Mouse (Mus musculus): ENCODE results near the gene Sltm. TPM values are rescaled to one million over a fixed set of nuclear protein-coding genes. Genes with fewer than 3 reads are reported as not detected.
A peak's percentile ranks its signal among the peaks of the same experiment; 100 is the strongest.

Sltm gene
- polyA plus RNA-seq, 1 experiment: 92.0 TPM

GRCm38 (mm10) chr9:70503626-70504041, 38.9 kb upstream of the Sltm start, which contains the start of gene Rnf111:
Gene Rnf111, minus strand, starts transcription at chr9:70503725.
- peak; percentile 95 for TF ChIP-seq POLR2A (IDR thresholded peaks at IDR 0.05; ENCODE audit: insufficient read depth, low read length)
- TF ChIP-seq EP300 (IDR thresholded peaks at IDR 0.05; ENCODE audit: insufficient read depth, low read depth, low read length): no peak
- no peaks in the 10 kb centered on the region for H3K4me1 ChIP-seq (ENCODE audit: control insufficient read depth, insufficient read depth, low read length)
- H3K36me3 ChIP-seq (ENCODE audit: control insufficient read depth, insufficient read depth, low read length, poor library complexity, severe bottlenecking): peaks cover 2% of the 10 kb centered on the region
- peak within 1 kb of the TSS; percentile 74; the same call in 1 of the 2 replicates for H3K27ac ChIP-seq (ENCODE audit: insufficient read depth, low read length)
- no peaks in the 10 kb centered on the region for H3K27me3 ChIP-seq (ENCODE audit: control insufficient read depth, insufficient read depth, low read length, poor library complexity, severe bottlenecking)
- H3K9me3 ChIP-seq (replicated peaks; ENCODE audit: control insufficient read depth, insufficient read depth, low read length, poor library complexity, severe bottlenecking): no peaks in the 10 kb centered on the region
- H3K9ac ChIP-seq (ENCODE audit: low read depth, poor library complexity, severe bottlenecking): peak within 1 kb of the TSS; percentile 98
- peak within 1 kb of the TSS; percentile 91 for H3K4me3 ChIP-seq (ENCODE audit: low read depth, low read length)

GRCm38 (mm10) chr9:70506186-70506585, 36.4 kb upstream of the Sltm start:
- no peak for TF ChIP-seq EP300 (IDR thresholded peaks at IDR 0.05; ENCODE audit: insufficient read depth, low read depth, low read length)
- no peak for TF ChIP-seq CTCF (IDR thresholded peaks at IDR 0.05; ENCODE audit: low read depth, low read length)
- TF ChIP-seq POLR2A (IDR thresholded peaks at IDR 0.05; ENCODE audit: insufficient read depth, low read length): no peak
- Histone ChIP-seq H3K9ac (ENCODE audit: low read depth, poor library complexity, severe bottlenecking) (no peak overlapping the region), H3K4me1 (ENCODE audit: control insufficient read depth, insufficient read depth, low read length) (no peaks in the 10 kb centered on the region)

DNA sequence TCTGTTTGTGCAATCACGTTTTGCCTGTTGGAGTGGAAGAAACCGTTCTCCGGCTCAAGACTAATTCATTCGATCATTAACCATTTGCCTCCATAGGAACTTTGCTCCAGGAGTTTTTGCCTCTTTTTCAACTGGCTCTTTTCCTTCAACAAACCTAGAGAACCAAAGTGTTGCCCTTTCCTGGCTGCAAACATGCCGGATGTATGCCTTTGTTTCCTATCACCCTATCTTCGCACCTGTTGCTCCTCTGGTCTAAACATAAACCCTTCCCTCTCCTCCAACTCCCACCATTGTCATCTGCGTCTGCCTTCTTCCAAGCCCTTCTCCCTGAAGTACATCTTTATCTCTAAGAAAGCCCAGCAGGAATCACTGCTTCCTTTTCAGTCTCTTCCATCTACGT, 35.8 kb upstream of the Sltm start:
- no peak for TF ChIP-seq CTCF (IDR thresholded peaks at IDR 0.05; ENCODE audit: low read depth, low read length)
- no peak for TF ChIP-seq POLR2A (IDR thresholded peaks at IDR 0.05; ENCODE audit: insufficient read depth, low read length)
- no peak for TF ChIP-seq EP300 (IDR thresholded peaks at IDR 0.05; ENCODE audit: insufficient read depth, low read depth, low read length)
- H3K4me1 ChIP-seq (ENCODE audit: control insufficient read depth, insufficient read depth, low read length): no peaks in the 10 kb centered on the region
- no peak overlapping the region for H3K4me3 ChIP-seq (ENCODE audit: low read depth, low read length)
- H3K27ac ChIP-seq (ENCODE audit: insufficient read depth, low read length): no peak overlapping the region
- H3K9ac ChIP-seq (ENCODE audit: low read depth, poor library complexity, severe bottlenecking): no peak overlapping the region
- no peaks in the 10 kb centered on the region for H3K9me3 ChIP-seq (replicated peaks; ENCODE audit: control insufficient read depth, insufficient read depth, low read length, poor library complexity, severe bottlenecking)
- H3K27me3 ChIP-seq (ENCODE audit: control insufficient read depth, insufficient read depth, low read length, poor library complexity, severe bottlenecking): no peaks in the 10 kb centered on the region
- no peaks in the 10 kb centered on the region for H3K36me3 ChIP-seq (ENCODE audit: control insufficient read depth, insufficient read depth, low read length, poor library complexity, severe bottlenecking)

More at GRCm38 (mm10) chr9:70506186-70506585, 36.4 kb upstream of the Sltm start:
- Histone ChIP-seq H3K9me3 (replicated peaks; ENCODE audit: control insufficient read depth, insufficient read depth, low read length, poor library complexity, severe bottlenecking) (no peaks in the 10 kb centered on the region), H3K27me3 (ENCODE audit: control insufficient read depth, insufficient read depth, low read length, poor library complexity, severe bottlenecking) (no peaks in the 10 kb centered on the region), H3K36me3 (ENCODE audit: control insufficient read depth, insufficient read depth, low read length, poor library complexity, severe bottlenecking) (no peaks in the 10 kb centered on the region), H3K27ac (ENCODE audit: insufficient read depth, low read length) (no peak overlapping the region), H3K4me3 (ENCODE audit: low read depth, low read length) (no peak overlapping the region)

DNA sequence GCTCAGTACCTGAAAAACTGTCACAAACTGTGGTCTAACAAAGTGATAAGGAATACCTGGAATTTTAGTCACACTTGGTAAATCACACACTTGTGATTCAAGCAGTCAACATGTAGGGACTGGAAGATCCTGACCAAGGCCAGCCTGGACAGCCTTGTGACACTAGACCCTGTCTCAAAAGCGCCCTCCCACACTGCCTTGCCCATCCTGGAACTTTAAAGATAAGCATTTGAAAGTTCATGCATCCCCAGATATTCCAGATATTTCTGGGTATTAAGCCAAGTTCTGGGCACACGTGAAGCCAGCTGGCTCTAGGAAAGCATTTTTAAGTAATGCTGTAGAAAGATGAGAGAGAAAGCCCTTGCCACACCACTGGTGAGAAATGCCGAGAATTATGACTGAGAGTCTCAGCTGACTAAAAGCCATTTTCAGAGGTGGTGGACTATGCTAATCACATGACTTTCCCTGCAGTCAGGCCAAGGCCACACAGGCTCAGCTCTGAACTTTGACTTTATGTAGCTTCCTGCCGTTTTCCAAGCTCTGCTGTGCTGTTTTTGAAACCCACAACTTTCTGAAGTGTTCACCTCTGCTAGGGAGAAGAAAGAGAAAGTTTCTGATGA, 32.5 kb upstream of the Sltm start:
- Histone ChIP-seq H3K9me3 (replicated peaks; ENCODE audit: control insufficient read depth, insufficient read depth, low read length, poor library complexity, severe bottlenecking) (no peaks in the 10 kb centered on the region), H3K27ac (ENCODE audit: insufficient read depth, low read length) (no peak overlapping the region), H3K27me3 (ENCODE audit: control insufficient read depth, insufficient read depth, low read length, poor library complexity, severe bottlenecking) (no peaks in the 10 kb centered on the region), H3K9ac (ENCODE audit: low read depth, poor library complexity, severe bottlenecking) (no peak overlapping the region), H3K36me3 (ENCODE audit: control insufficient read depth, insufficient read depth, low read length, poor library complexity, severe bottlenecking) (no peaks in the 10 kb centered on the region), H3K4me1 (ENCODE audit: control insufficient read depth, insufficient read depth, low read length) (no peaks in the 10 kb centered on the region), H3K4me3 (ENCODE audit: low read depth, low read length) (no peak overlapping the region)
- no peak for TF ChIP-seq POLR2A (IDR thresholded peaks at IDR 0.05; ENCODE audit: insufficient read depth, low read length)
- TF ChIP-seq EP300 (IDR thresholded peaks at IDR 0.05; ENCODE audit: insufficient read depth, low read depth, low read length): no peak
- TF ChIP-seq CTCF (IDR thresholded peaks at IDR 0.05; ENCODE audit: low read depth, low read length): no peak

GRCm38 (mm10) chr9:70510998-70511583, 31.5 kb upstream of the Sltm start:
- no peaks in the 10 kb centered on the region for H3K27me3 ChIP-seq (ENCODE audit: control insufficient read depth, insufficient read depth, low read length, poor library complexity, severe bottlenecking)
- no peaks in the 10 kb centered on the region for H3K4me1 ChIP-seq (ENCODE audit: control insufficient read depth, insufficient read depth, low read length)
- TF ChIP-seq POLR2A (IDR thresholded peaks at IDR 0.05; ENCODE audit: insufficient read depth, low read length): no peak
- TF ChIP-seq CTCF (IDR thresholded peaks at IDR 0.05; ENCODE audit: low read depth, low read length): no peak
- no peak for TF ChIP-seq EP300 (IDR thresholded peaks at IDR 0.05; ENCODE audit: insufficient read depth, low read depth, low read length)
- H3K9ac ChIP-seq (ENCODE audit: low read depth, poor library complexity, severe bottlenecking): no peak overlapping the region
- H3K9me3 ChIP-seq (replicated peaks; ENCODE audit: control insufficient read depth, insufficient read depth, low read length, poor library complexity, severe bottlenecking): no peaks in the 10 kb centered on the region
- no peak overlapping the region for H3K4me3 ChIP-seq (ENCODE audit: low read depth, low read length)
- no peaks in the 10 kb centered on the region for H3K36me3 ChIP-seq (ENCODE audit: control insufficient read depth, insufficient read depth, low read length, poor library complexity, severe bottlenecking)
- no peak overlapping the region for H3K27ac ChIP-seq (ENCODE audit: insufficient read depth, low read length)

DNA sequence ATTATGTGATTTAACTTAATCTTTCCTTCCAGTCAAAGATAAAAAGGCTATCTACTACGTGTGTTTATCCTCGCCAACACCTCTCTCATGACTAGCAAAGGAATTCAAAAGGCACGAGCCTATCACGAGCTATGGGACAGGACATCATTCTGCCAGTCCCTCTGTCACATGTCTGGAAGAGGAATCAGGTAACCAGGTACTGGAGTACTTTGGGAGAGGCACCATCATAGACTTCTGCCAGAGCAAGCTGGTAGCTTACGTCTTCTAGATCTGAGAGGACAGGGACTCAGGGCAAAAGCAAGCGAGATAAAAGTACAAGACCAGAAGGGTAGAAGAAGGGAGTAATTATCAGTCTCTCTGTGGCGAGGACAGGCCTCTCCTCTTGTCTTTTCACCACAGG, 30.9 kb upstream of the Sltm start:
- Histone ChIP-seq H3K4me1 (ENCODE audit: control insufficient read depth, insufficient read depth, low read length) (no peaks in the 10 kb centered on the region), H3K36me3 (ENCODE audit: control insufficient read depth, insufficient read depth, low read length, poor library complexity, severe bottlenecking) (no peaks in the 10 kb centered on the region), H3K9me3 (replicated peaks; ENCODE audit: control insufficient read depth, insufficient read depth, low read length, poor library complexity, severe bottlenecking) (no peaks in the 10 kb centered on the region), H3K4me3 (ENCODE audit: low read depth, low read length) (no peak overlapping the region), H3K27ac (ENCODE audit: insufficient read depth, low read length) (no peak overlapping the region), H3K27me3 (ENCODE audit: control insufficient read depth, insufficient read depth, low read length, poor library complexity, severe bottlenecking) (no peaks in the 10 kb centered on the region), H3K9ac (ENCODE audit: low read depth, poor library complexity, severe bottlenecking) (no peak overlapping the region)
- TF ChIP-seq CTCF (IDR thresholded peaks at IDR 0.05; ENCODE audit: low read depth, low read length): no peak
- no peak for TF ChIP-seq EP300 (IDR thresholded peaks at IDR 0.05; ENCODE audit: insufficient read depth, low read depth, low read length)
- no peak for TF ChIP-seq POLR2A (IDR thresholded peaks at IDR 0.05; ENCODE audit: insufficient read depth, low read length)

Data from ES-Bruce4 (cell line).